Mouse (Mus musculus): ENCODE measurements around the gene Iqsec1. TPM values are rescaled to one million over a fixed set of nuclear protein-coding genes. Genes with fewer than 3 reads are reported as not detected.

The Iqsec1 gene
- polyA plus RNA-seq, 1 experiment = 230 TPM

- H3K36me3 ChIP-seq (ENCODE audit: control insufficient read depth, insufficient read depth, low read length) = no peaks in the 10 kb centered on the region
- no peak overlapping the region for H3K4me3 ChIP-seq (ENCODE audit: extremely low read depth, insufficient read depth, insufficient read length)
- H3K27me3 ChIP-seq (ENCODE audit: control insufficient read depth, insufficient read depth, low read length) = no peaks in the 10 kb centered on the region
- H3K27ac ChIP-seq (ENCODE audit: insufficient read depth, low read length) = no peak overlapping the region
- DNase-seq (ENCODE audit: low read depth in 1 of 2, low spot score in 2 of 2) = no peak
- H3K4me1 ChIP-seq (ENCODE audit: control insufficient read depth, insufficient read depth, insufficient read length) = peaks cover 16% of the 10 kb centered on the region
- TF ChIP-seq CTCF (IDR thresholded peaks at IDR 0.05; ENCODE audit: extremely low read depth, insufficient read depth, insufficient read length, insufficient replicate concordance) (no peak), POLR2A (IDR thresholded peaks at IDR 0.05; ENCODE audit: low read depth, low read length) (no peak)
Measured at GRCm38 (mm10) chr6:90734806-90735205, 253.7 kb downstream of the Iqsec1 start.

- no peak for DNase-seq (ENCODE audit: low read depth in 1 of 2, low spot score in 2 of 2)
- Histone ChIP-seq H3K27me3 (ENCODE audit: control insufficient read depth, insufficient read depth, low read length) (no peaks in the 10 kb centered on the region), H3K27ac (ENCODE audit: insufficient read depth, low read length) (no peak overlapping the region), H3K4me1 (ENCODE audit: control insufficient read depth, insufficient read depth, insufficient read length) (peaks cover 5% of the 10 kb centered on the region), H3K4me3 (ENCODE audit: extremely low read depth, insufficient read depth, insufficient read length) (no peak overlapping the region), H3K36me3 (ENCODE audit: control insufficient read depth, insufficient read depth, low read length) (no peaks in the 10 kb centered on the region; the same call in 1 of the 2 replicates)
- WGBS = 45% methylated on average over 4 of the region's 4 CpGs
- TF ChIP-seq POLR2A (IDR thresholded peaks at IDR 0.05; ENCODE audit: low read depth, low read length) (no peak), CTCF (IDR thresholded peaks at IDR 0.05; ENCODE audit: extremely low read depth, insufficient read depth, insufficient read length, insufficient replicate concordance) (no peak)
Measured at GRCm38 (mm10) chr6:90731327-90731726, 257.2 kb downstream of the Iqsec1 start.

- Histone ChIP-seq H3K4me1 (ENCODE audit: control insufficient read depth, insufficient read depth, insufficient read length) (no peaks in the 10 kb centered on the region; the same call in 1 of the 2 replicates), H3K27ac (ENCODE audit: insufficient read depth, low read length) (no peak overlapping the region), H3K27me3 (ENCODE audit: control insufficient read depth, insufficient read depth, low read length) (no peaks in the 10 kb centered on the region), H3K36me3 (ENCODE audit: control insufficient read depth, insufficient read depth, low read length) (no peaks in the 10 kb centered on the region; the same call in 1 of the 2 replicates), H3K4me3 (ENCODE audit: extremely low read depth, insufficient read depth, insufficient read length) (no peak overlapping the region)
- no peak for DNase-seq (ENCODE audit: low read depth in 1 of 2, low spot score in 2 of 2)
- WGBS = 80% methylated on average over 5 of the region's 5 CpGs
- no peak for TF ChIP-seq POLR2A (IDR thresholded peaks at IDR 0.05; ENCODE audit: low read depth, low read length)
- no peak for TF ChIP-seq CTCF (IDR thresholded peaks at IDR 0.05; ENCODE audit: extremely low read depth, insufficient read depth, insufficient read length, insufficient replicate concordance)
Measured at GRCm38 (mm10) chr6:90729829-90730228, 258.7 kb downstream of the Iqsec1 start.

GRCm38 (mm10) chr6:90728491-90728931 is 260.0 kb downstream of the Iqsec1 start:
- H3K4me3 ChIP-seq (ENCODE audit: extremely low read depth, insufficient read depth, insufficient read length) = no peak overlapping the region
- TF ChIP-seq CTCF (IDR thresholded peaks at IDR 0.05; ENCODE audit: extremely low read depth, insufficient read depth, insufficient read length, insufficient replicate concordance) (peak; percentile 97; the same call in 1 of the 2 replicates), POLR2A (IDR thresholded peaks at IDR 0.05; ENCODE audit: low read depth, low read length) (no peak)
- no peaks in the 10 kb centered on the region; the same call in 1 of the 2 replicates for H3K4me1 ChIP-seq (ENCODE audit: control insufficient read depth, insufficient read depth, insufficient read length)
- H3K27me3 ChIP-seq (ENCODE audit: control insufficient read depth, insufficient read depth, low read length) = no peaks in the 10 kb centered on the region
- DNase-seq (ENCODE audit: low read depth in 1 of 2, low spot score in 2 of 2) = peak in 1 of 2 experiments; percentile 80
- 10% methylated on average over 1 of the region's 1 CpGs for WGBS
- no peak overlapping the region for H3K27ac ChIP-seq (ENCODE audit: insufficient read depth, low read length)
- no peaks in the 10 kb centered on the region; the same call in 1 of the 2 replicates for H3K36me3 ChIP-seq (ENCODE audit: control insufficient read depth, insufficient read depth, low read length)

- Histone ChIP-seq H3K4me1 (ENCODE audit: control insufficient read depth, insufficient read depth, insufficient read length) (no peaks in the 10 kb centered on the region; the same call in 1 of the 2 replicates), H3K27ac (ENCODE audit: insufficient read depth, low read length) (no peak overlapping the region), H3K4me3 (ENCODE audit: extremely low read depth, insufficient read depth, insufficient read length) (no peak overlapping the region), H3K36me3 (ENCODE audit: control insufficient read depth, insufficient read depth, low read length) (no peaks in the 10 kb centered on the region; the same call in 1 of the 2 replicates), H3K27me3 (ENCODE audit: control insufficient read depth, insufficient read depth, low read length) (no peaks in the 10 kb centered on the region)
- TF ChIP-seq POLR2A (IDR thresholded peaks at IDR 0.05; ENCODE audit: low read depth, low read length) = no peak
- no peak for TF ChIP-seq CTCF (IDR thresholded peaks at IDR 0.05; ENCODE audit: extremely low read depth, insufficient read depth, insufficient read length, insufficient replicate concordance)
- no peak for DNase-seq (ENCODE audit: low read depth in 1 of 2, low spot score in 2 of 2)
- 96% methylated on average over 3 of the region's 3 CpGs for WGBS
Measured at GRCm38 (mm10) chr6:90727826-90728225, 260.7 kb downstream of the Iqsec1 start.

GRCm38 (mm10) chr6:90726711-90727122 is 261.8 kb downstream of the Iqsec1 start:
- TF ChIP-seq POLR2A (IDR thresholded peaks at IDR 0.05; ENCODE audit: low read depth, low read length) = no peak
- no peak for TF ChIP-seq CTCF (IDR thresholded peaks at IDR 0.05; ENCODE audit: extremely low read depth, insufficient read depth, insufficient read length, insufficient replicate concordance)
- WGBS = 83% methylated on average over 2 of the region's 2 CpGs
- Histone ChIP-seq H3K36me3 (ENCODE audit: control insufficient read depth, insufficient read depth, low read length) (no peaks in the 10 kb centered on the region; the same call in 1 of the 2 replicates), H3K27me3 (ENCODE audit: control insufficient read depth, insufficient read depth, low read length) (no peaks in the 10 kb centered on the region), H3K27ac (ENCODE audit: insufficient read depth, low read length) (no peak overlapping the region), H3K4me1 (ENCODE audit: control insufficient read depth, insufficient read depth, insufficient read length) (peaks cover 5% of the 10 kb centered on the region; the same call in 1 of the 2 replicates), H3K4me3 (ENCODE audit: extremely low read depth, insufficient read depth, insufficient read length) (no peak overlapping the region)
- no peak for DNase-seq (ENCODE audit: low read depth in 1 of 2, low spot score in 2 of 2)

GRCm38 (mm10) chr6:90725526-90725925 is 263.0 kb downstream of the Iqsec1 start:
- Histone ChIP-seq H3K27ac (ENCODE audit: insufficient read depth, low read length) (no peak overlapping the region), H3K27me3 (ENCODE audit: control insufficient read depth, insufficient read depth, low read length) (no peaks in the 10 kb centered on the region), H3K36me3 (ENCODE audit: control insufficient read depth, insufficient read depth, low read length) (no peaks in the 10 kb centered on the region; the same call in 1 of the 2 replicates), H3K4me3 (ENCODE audit: extremely low read depth, insufficient read depth, insufficient read length) (no peak overlapping the region), H3K4me1 (ENCODE audit: control insufficient read depth, insufficient read depth, insufficient read length) (peaks cover 16% of the 10 kb centered on the region; the same call in 1 of the 2 replicates)
- TF ChIP-seq POLR2A (IDR thresholded peaks at IDR 0.05; ENCODE audit: low read depth, low read length) (no peak), CTCF (IDR thresholded peaks at IDR 0.05; ENCODE audit: extremely low read depth, insufficient read depth, insufficient read length, insufficient replicate concordance) (no peak)
- DNase-seq (ENCODE audit: low read depth in 1 of 2, low spot score in 2 of 2) = no peak
- WGBS = 76% methylated on average over 1 of the region's 1 CpGs

All from spleen, adult 2 months (tissue).